Mouse (Mus musculus): Measurements from ENCODE around the gene Rbm34. TPM values are rescaled to one million over a fixed set of nuclear protein-coding genes. Genes with fewer than 3 reads are reported as not detected.
"Not testable (repeated sequence)": the region's sequence is repeated elsewhere in the genome, so short reads cannot be mapped to it uniquely, and the experiment has no call there.

Gene Rbm34
- 8.4 and 13.0 TPM in 2 replicates for polyA plus RNA-seq (2012; rRNA removed)

DNA sequence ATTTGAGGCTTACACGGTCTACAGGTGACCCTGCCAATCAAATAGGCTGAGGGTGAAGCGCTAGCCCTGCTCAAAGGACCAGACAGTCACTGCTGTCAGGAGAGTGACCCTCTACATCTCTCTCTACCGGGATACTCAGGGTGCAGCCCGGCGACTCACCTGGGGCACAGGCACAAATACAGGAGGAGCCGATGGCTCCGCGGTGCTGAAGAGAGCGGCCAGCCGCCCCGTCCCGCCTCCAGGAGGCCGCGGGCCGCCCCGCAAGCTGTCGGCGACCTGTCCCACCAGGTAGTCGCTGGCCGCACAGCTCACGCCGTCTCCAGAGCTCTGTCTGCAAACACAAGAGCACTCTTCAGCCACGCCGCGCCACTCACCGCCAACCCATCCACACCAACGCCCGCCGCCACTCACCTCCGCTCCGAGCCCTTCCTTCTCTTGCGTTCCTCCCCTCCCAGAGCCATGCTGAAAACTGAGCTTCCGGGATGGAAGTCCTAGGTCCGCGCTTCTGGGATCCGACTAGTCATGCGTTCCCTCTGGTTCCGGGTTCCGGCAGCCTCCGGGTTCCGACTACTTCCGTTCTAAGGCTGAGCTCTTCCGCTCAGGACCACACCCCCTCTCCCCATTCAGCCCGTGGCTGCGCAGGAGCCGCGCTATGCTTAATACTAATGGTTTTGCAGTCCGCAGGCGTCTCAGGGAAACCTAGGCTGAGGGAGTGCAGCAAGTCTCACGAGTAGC is at the start of gene Rbm34:
Gene Rbm34, minus strand, starts transcription at position 493 of the 735 bp plus-strand sequence.
- DNase-seq (ENCODE audit: low read depth): peak; percentile 99
- no peak for TF ChIP-seq CTCF (IDR thresholded peaks at IDR 0.05; ENCODE audit: borderline replicate concordance, extremely low read depth, insufficient read depth, insufficient read length)
- TF ChIP-seq POLR2A (IDR thresholded peaks at IDR 0.05; ENCODE audit: borderline replicate concordance, extremely low read depth, insufficient read depth, insufficient read length, poor library complexity, severe bottlenecking): peak; percentile 55; the same call in 1 of the 2 replicates

DNA sequence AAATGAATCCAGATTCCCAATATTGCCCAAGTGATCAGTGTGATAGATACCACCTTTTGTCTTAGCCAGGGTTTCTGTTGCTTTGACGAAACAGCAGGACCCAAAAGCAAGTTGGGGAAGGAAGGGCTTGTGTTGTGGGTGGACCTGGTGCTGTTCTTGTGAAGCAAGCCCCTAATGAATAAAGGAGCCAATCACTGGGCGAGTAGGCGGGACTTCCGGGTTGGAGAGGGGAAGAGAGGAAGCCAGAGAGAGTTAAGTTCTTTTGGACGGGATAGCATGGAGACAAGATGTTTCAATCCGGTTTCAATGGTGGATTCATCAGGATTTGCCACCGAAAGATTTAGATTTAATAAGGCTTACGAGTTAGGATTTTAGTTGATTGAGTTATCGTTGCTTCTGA is 40.8 kb upstream of the Rbm34 start:
- DNase-seq (ENCODE audit: low read depth): no peak
- TF ChIP-seq CTCF (IDR thresholded peaks at IDR 0.05; ENCODE audit: borderline replicate concordance, extremely low read depth, insufficient read depth, insufficient read length) (no peak), POLR2A (IDR thresholded peaks at IDR 0.05; ENCODE audit: borderline replicate concordance, extremely low read depth, insufficient read depth, insufficient read length, poor library complexity, severe bottlenecking) (no peak)

DNA sequence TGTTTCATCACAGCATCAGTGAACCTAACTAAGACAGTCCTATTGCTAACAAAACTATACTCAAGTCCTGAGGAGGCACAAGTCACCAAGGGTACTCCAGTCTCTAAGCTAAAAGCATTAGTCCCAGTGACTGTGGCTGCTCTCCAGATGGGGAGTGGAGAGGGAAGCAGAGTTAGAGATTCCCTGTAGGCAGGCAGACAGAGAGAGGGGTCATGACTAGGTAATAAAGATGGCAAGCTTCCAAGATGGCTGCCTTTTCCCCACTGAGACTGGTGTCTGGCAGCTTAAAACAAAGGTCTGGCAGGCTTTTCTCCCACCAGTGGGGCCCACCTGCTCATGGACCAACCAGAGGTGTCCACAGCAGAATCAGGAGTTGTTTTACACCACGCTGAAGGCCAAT is 23.6 kb upstream of the Rbm34 start:
- DNase-seq (ENCODE audit: low read depth): peak; percentile 41
- TF ChIP-seq CTCF (IDR thresholded peaks at IDR 0.05; ENCODE audit: borderline replicate concordance, extremely low read depth, insufficient read depth, insufficient read length) (no peak), POLR2A (IDR thresholded peaks at IDR 0.05; ENCODE audit: borderline replicate concordance, extremely low read depth, insufficient read depth, insufficient read length, poor library complexity, severe bottlenecking) (no peak)

DNA sequence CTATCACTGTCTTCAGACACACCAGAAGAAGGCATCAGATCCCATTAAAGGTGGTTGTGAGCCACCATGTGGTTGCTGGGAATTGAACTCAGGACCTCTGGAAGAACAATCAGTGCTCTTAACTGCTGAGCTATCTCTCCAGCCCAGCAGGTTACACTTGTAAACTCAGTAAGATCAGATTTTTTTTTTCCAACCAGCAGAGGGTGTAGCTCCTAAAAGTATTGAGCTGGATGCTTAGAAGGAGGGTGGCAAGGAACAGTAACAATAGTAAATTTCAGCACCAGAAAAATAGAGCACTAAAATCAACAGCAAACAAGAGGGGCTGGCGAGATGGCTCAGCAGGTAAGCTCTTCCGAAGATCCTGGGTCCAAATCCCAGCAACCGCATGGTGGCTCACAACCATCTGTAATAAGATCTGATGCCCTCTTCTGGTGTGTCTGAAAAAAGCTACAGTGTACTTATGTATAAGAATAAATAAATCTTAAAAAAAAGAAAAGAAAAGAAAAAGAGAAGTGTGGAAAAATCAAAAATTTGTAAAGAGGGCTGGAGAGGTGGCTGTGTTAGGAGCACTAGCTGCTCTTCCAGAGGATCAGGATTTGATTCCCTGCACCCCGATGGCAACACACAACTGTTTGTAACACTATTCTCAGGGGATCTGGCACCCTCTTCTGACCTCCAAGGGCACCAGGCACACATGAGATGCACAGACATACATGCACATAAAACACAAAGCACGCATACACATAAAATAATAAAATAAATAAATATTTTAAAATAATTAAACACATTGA is 18.7 kb upstream of the Rbm34 start:
- DNase-seq (ENCODE audit: low read depth): peak; percentile 61
- no peak for TF ChIP-seq CTCF (IDR thresholded peaks at IDR 0.05; ENCODE audit: borderline replicate concordance, extremely low read depth, insufficient read depth, insufficient read length)
- TF ChIP-seq POLR2A (IDR thresholded peaks at IDR 0.05; ENCODE audit: borderline replicate concordance, extremely low read depth, insufficient read depth, insufficient read length, poor library complexity, severe bottlenecking): no peak

DNA sequence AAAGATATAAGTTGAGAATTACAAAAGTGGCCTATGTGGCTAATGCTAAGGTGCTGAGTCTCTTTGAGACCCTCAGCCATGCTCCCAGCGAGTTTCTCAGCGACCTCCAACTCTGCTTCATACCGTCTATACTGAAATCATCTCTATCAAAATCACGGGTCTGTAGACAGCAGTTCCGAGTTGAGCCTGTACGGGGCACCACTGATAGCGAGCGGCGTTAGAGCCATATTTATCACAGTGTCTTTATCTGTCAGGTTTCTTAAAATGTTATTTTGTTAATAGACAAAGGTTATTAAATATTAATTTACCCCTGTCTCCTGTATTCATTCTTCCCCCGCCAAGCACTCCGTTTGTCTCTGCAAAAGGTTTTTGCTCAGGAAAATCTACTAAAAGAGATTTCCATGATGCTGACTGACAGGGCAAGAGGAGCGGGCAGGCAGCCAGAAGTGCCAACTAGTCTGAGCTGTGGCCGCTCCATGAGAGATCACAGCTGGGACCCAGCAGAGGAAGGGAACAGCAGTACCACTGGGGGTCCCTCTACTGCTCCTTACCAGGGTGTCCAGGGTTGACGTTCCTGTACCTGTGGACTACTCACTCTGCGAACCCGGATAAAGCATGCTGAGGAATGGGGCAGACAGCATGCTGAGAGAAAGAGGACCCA is 17.6 kb upstream of the Rbm34 start:
- DNase-seq (ENCODE audit: low read depth): peak; percentile 38
- no peak for TF ChIP-seq POLR2A (IDR thresholded peaks at IDR 0.05; ENCODE audit: borderline replicate concordance, extremely low read depth, insufficient read depth, insufficient read length, poor library complexity, severe bottlenecking)
- no peak for TF ChIP-seq CTCF (IDR thresholded peaks at IDR 0.05; ENCODE audit: borderline replicate concordance, extremely low read depth, insufficient read depth, insufficient read length)

DNA sequence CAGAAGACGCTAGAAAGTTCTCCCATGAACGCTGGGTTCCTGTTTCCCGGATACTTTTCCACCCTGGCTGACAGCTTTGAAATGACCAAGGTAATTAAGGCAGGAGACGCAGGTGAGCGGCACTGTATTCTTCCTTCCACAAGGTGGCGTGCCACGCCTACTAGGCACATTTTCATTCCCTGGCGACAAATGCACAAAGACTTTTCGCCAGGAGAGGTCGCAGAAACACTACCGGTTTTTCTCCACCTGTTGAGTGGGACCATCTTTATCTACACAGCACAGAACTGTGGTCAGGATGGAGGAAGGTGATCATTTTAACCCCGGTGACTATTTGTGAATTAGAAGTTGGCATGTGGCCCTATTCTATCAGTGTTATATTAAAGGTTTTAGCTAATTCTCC is 15.6 kb upstream of the Rbm34 start:
- DNase-seq (ENCODE audit: low read depth): peak; percentile 90
- TF ChIP-seq POLR2A (IDR thresholded peaks at IDR 0.05; ENCODE audit: borderline replicate concordance, extremely low read depth, insufficient read depth, insufficient read length, poor library complexity, severe bottlenecking) (no peak), CTCF (IDR thresholded peaks at IDR 0.05; ENCODE audit: borderline replicate concordance, extremely low read depth, insufficient read depth, insufficient read length) (peak; percentile 99)

DNA sequence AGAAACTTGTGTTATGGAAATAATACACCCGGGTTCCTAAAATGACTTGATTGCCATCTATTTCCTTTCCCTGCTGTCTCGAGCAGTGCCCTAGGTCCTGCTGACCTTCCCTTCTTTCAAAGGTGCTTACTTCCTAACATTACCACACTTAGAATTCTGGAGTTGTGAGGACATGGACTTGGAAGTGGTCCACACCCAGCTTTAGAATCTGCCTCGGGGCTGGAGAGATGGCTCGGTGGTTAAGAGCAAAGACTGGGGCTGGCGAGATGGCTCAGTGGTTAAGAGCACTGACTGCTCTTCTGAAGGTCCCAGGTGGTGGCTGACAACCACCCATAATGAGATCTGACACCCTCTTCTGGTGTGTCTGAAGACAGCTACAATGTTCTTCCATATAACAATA is 9.2 kb upstream of the Rbm34 start:
- no peak for TF ChIP-seq CTCF (IDR thresholded peaks at IDR 0.05; ENCODE audit: borderline replicate concordance, extremely low read depth, insufficient read depth, insufficient read length)
- TF ChIP-seq POLR2A (IDR thresholded peaks at IDR 0.05; ENCODE audit: borderline replicate concordance, extremely low read depth, insufficient read depth, insufficient read length, poor library complexity, severe bottlenecking): no peak
- no peak for DNase-seq (ENCODE audit: low read depth)

DNA sequence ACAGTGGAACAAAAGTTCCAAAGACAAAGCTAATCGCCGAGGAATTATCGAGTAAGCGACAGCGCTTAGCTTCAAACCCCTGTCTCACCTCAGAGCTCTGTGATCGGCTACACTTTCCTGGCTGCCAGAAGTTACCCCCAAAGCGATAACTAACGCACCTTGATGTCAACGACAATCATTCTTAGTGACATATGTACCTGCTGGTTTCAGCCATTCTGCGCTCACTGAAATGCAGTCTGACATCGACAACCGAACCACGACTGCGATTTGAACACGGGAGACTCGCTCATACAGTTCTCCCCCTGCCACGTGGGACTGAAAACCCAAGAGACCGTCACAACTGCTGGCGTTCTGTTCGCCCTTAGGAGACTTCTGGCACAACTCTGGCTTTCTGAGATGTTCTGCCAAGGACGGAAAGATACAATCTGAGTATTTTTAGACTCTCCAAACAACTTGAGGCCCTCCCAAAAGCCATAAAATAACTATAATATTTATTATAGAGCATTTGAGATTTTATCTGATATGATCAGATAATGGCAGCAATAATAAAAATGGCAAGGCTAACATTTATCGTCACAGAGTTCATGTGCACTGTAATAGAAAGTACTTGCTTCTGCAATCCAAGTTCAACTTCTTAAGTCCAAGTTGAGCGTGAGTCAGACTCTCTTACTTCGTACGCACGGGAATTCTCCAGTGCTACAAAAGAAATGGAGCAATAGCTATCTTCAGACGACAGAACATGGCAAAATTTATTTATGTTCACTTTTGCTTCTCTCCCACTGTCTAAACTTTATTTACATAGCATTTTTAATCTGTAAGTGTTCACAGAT is 8.4 kb upstream of the Rbm34 start:
- peak; percentile 13 for DNase-seq (ENCODE audit: low read depth)
- TF ChIP-seq POLR2A (IDR thresholded peaks at IDR 0.05; ENCODE audit: borderline replicate concordance, extremely low read depth, insufficient read depth, insufficient read length, poor library complexity, severe bottlenecking) (no peak), CTCF (IDR thresholded peaks at IDR 0.05; ENCODE audit: borderline replicate concordance, extremely low read depth, insufficient read depth, insufficient read length) (no peak)

DNA sequence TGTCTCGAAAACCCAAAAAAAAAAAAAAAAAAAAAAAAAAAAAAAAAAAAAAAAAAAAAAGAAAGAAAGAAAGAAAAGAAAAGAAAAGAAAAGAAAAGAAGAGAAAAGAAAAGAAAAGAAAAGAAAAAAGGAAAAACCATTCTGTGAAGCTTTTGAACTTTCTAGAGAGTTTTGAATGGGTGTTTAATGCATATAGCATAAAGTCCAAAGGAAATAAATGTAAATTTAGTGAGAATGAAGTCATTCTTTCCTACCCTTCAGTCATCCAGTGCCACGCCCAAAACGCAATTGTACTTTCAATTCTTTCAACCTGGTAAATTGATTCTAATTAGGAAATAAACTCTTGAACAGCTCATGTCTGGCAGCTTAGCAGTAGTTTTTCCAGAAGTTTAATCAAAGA is 7.7 kb upstream of the Rbm34 start:
- DNase-seq (ENCODE audit: low read depth): not testable (repeated sequence)

DNA sequence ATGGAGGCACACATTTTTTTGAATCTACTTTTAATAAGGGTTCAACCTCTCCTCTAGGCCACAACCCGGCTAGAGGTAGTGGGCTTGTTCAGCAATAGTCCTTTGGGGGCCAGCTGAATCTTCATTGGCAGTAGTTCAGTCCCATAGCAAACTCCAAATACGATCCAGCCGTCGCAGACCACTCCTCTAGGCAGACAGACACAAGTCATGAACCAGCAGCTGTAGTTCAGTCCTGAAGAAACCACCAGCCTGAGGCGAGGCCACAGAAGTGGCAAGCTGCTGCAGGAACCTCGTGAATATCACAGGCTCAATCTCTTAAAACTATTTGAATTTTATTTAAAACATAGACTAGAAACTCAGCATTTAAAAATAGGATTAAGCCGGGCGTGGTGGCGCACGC is 7.2 kb upstream of the Rbm34 start:
- no peak for DNase-seq (ENCODE audit: low read depth)
- no peak for TF ChIP-seq POLR2A (IDR thresholded peaks at IDR 0.05; ENCODE audit: borderline replicate concordance, extremely low read depth, insufficient read depth, insufficient read length, poor library complexity, severe bottlenecking)
- TF ChIP-seq CTCF (IDR thresholded peaks at IDR 0.05; ENCODE audit: borderline replicate concordance, extremely low read depth, insufficient read depth, insufficient read length): no peak
